Mouse (Mus musculus): ENCODE results near the gene Tom1.

- TF ChIP-seq CTCF (IDR thresholded peaks at IDR 0.05; ENCODE audit: borderline replicate concordance, extremely low read depth, insufficient read depth, insufficient read length) = no peak
- TF ChIP-seq POLR2A (IDR thresholded peaks at IDR 0.05; ENCODE audit: borderline replicate concordance, extremely low read depth, insufficient read depth, insufficient read length, poor library complexity, severe bottlenecking) = no peak
Observed at GRCm38 (mm10) chr8:75083846-75084245, 50.3 kb downstream of the Tom1 start.
